Mouse (Mus musculus) B cell, adult 2 months (primary cell): Measurements from ENCODE around the gene Fam81a.

Source experiments
- DNase-seq, 2 experiments: peaks; one replicate each; pipeline ENCODE4 v3.0.0; 2022

Fam81a gene

GRCm38 (mm10) chr9:70049839-70050238 lies 92.5 kb downstream of the Fam81a start:
- no peak for DNase-seq

GRCm38 (mm10) chr9:70049416-70049783 lies 93.0 kb downstream of the Fam81a start:
- DNase-seq = no peak

GRCm38 (mm10) chr9:70048751-70049415 lies 93.5 kb downstream of the Fam81a start:
- no peak for DNase-seq

GRCm38 (mm10) chr9:70048280-70048679 lies 94.1 kb downstream of the Fam81a start:
- DNase-seq = no peak

GRCm38 (mm10) chr9:70047839-70048238 lies 94.5 kb downstream of the Fam81a start:
- no peak for DNase-seq

GRCm38 (mm10) chr9:70046255-70046654 lies 96.1 kb downstream of the Fam81a start:
- no peak for DNase-seq

- DNase-seq = no peak
Measured at GRCm38 (mm10) chr9:70044865-70045264, 97.5 kb downstream of the Fam81a start.

GRCm38 (mm10) chr9:70042935-70043334 lies 99.4 kb downstream of the Fam81a start:
- DNase-seq = no peak

GRCm38 (mm10) chr9:70042137-70042536 lies 100.2 kb downstream of the Fam81a start:
- DNase-seq = no peak

GRCm38 (mm10) chr9:70040570-70040969 lies 101.8 kb downstream of the Fam81a start:
- DNase-seq = no peak

GRCm38 (mm10) chr9:70039597-70040385 lies 102.6 kb downstream of the Fam81a start:
- no peak for DNase-seq
